Mouse (Mus musculus) v-Abl transformed pro-B cells (cell line): ENCODE results near the gene Stambpl1.

Source experiments
- in situ Hi-C, 2 experiments: fragments of 400-800 bp; cut with MboI; formaldehyde crosslinking; loops; one replicate each; pipeline ENCODE4 v1.15.1; 2025; ENCODE audit not compliant: unreplicated experiment in 2 of 2

The Stambpl1 gene

GRCm38 (mm10) chr19:34265604-34266193 is 73.7 kb downstream of the Stambpl1 start:
- in situ Hi-C loops, result no loop called here

DNA sequence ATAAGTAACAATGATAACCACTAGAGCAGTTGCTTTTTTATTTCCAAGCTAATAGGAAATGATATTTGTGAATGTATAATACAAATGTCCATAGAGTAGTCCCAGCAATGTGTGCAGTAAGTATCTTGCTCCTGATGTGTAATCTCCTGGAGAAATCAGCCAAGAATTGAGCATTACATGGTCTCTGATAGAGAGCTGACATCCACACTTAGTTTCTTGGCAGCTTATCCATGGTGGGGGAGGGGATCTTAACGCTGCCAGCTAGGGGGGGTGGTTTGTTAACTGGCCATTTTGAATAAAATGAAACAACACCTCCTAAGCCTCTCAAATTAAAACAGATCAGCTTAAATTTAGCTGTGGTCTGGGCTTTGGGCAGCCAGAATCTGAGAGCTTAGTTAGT is 77.0 kb downstream of the Stambpl1 start:
- in situ Hi-C loops, result no loop called here

GRCm38 (mm10) chr19:34270106-34270726 is 78.2 kb downstream of the Stambpl1 start:
- in situ Hi-C loops, result no loop called here

DNA sequence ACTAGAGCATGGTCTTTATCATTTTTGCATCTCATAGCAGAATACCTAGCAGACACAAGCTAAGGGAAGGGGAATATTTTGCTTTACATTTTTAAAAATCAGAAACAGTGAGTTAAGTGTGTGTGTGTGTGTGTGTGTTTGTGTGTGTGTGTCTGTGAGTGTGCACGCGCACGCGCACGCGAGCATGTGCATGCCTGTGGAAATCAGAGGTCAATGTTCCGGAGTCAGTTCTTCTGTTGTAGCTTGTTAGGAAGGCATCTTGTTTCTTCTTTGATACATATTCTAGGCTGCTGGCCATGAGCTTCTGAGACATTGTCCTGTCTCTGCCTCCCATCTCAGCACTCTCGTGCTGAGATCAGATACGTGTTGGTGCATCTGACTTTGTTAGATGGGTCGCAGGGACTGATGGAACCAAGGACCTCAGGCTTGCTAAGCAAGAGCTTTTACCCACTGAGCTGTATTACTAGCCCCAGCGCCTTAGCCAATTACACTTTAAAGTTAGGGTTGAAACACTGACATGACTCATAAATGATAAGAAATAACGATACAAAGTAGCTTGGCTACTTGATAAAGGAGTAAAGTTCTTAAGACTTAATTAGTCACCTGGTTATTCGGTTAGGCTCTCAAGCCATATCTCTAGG is 78.9 kb downstream of the Stambpl1 start:
- in situ Hi-C loops, result no loop called here

DNA sequence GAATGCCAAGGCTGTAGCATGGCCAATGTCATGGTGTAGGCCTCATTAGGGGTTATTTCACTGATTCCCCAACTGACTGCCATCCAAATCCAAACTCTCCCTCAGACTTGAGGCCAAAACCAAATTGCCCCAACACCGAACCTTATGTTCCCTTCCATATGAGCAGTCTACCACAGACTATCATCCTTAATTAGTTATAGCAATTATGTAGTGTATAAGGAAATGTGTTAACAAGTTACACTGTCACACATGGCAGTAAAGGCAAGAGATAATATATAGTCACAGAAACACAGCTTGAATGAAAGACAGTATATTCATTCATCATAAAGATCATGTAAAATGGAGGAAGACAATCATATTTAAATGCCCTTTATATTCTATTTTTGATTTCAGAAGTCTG is 81.0 kb downstream of the Stambpl1 start:
- in situ Hi-C loops, result no loop called here

DNA sequence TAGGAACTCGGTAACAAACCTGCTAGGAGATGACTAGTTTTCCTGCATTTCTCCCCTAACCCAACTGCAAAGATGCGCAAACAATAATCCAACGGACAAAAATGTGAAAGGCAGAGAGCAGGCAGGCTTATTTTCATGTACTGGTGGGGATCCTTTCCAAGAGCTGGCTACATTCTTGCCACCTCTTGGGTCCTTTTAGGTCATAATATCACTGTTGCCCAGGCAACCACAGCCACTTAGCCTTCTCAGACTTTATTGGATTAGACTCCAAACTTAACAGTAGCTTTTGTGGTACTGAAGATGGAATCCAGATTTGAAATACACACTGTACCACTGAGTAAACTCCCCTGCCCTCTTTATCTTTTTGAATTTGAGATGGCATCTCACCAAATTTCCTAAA is 86.0 kb downstream of the Stambpl1 start:
- in situ Hi-C loops, result no loop called here

DNA sequence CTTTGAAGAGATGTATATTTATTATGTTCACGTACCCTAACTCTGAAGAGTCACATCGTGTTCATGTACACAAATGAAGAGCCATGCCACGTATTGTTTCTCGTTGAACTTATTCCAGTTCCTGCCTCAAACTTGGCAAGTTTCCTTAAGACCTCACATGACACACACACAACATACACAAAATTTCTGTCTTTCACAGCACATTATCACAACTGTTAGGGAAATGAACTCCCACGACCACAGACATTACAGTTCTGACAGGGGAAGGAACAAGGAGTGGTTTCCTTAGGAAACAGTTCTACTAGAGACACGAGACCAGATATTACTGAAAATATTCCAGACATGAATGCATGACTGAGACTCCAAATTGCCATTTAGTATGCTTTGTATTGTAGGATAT is 91.6 kb downstream of the Stambpl1 start:
- in situ Hi-C loops, result no loop called here

DNA sequence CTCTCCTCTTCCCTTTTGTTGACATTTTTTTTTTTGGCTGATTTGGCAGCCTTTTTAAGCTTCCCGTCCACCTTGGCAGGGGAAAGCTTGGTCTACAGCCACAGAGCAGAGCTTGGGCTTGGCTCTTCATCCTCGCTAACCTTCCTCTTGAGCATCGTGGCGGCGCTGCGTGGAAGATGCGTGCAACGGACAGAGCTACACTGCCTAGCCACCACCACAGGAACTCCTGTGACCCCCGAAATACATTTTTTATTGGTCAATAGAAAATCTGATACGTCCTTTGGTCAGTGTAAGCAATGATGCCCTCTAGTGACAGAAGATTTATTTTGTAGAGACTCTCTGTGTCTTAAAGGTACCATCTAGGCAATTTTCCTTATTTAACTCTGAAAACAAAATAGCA is 92.4 kb downstream of the Stambpl1 start:
- in situ Hi-C loops, result no loop called here

DNA sequence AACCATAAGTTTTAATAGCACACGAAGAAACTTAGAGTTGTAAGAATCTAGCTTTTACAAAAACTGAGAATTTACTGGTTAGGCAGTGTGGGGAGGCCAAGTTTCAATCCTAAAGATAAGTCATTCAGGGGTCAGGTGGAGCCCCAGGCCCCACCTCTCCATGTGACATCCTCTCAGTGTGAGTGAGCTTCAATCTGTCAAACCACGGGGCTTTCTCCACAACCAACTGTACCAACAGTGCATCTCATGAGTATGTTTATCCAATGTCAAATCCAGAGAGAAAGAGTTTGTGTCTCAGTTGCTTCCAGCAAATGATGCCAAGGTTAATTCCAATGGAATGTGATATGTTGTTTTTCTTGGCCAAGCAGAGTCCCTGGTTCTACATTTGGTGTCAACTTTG is 92.8 kb downstream of the Stambpl1 start:
- in situ Hi-C loops, result loop anchor here in 1 of 2 experiments (5.0 kb wide), 1 partner anchor 43 kb away; no protein-coding TSS in a partner anchor

- in situ Hi-C loops, result loop anchor here in 1 of 2 experiments (5.0 kb wide), 1 partner anchor 45 kb away; no protein-coding TSS in a partner anchor
These were observed 95.2 kb downstream of the Stambpl1 start for GRCm38 (mm10) chr19:34287221-34287620.

DNA sequence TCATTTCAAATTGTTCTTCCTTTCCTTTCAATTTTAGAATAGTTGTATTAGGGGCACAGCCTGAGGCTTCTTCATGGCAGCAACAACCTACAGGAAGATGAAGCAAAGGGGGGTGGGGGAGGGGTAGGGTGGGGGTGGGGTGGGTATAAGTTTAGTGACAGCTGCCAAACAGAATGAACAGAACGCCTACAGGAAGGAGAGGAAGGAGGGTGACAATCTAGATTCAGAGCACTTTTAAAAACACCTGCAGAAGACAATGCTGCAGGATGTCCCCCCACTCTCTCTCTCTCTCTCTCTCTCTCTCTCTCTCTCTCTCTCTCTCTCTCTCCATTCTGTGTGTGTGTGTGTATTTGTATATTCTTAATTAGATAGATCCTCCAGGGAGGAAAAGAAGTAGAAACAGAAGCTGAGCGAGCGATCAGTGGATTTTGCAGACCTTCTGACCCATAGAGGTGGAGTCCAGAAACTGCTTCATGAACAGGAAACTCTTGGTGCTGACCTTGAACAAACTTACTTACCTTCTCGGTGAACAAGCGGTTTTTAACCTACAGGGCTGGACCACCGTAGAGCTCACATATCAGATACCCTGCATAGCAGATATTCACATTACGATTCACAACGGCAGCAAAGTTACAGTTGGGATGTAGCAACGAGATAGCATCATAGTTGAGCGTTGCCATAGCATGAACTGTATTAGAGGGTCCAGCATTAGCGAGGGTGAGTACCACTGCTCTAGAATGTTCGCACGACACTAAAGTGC is 95.8 kb downstream of the Stambpl1 start:
- in situ Hi-C loops, result loop anchor here in 1 of 2 experiments (5.0 kb wide), 1 partner anchor 46 kb away; no protein-coding TSS in a partner anchor

- in situ Hi-C loops, result loop anchor here in 1 of 2 experiments (5.0 kb wide), 1 partner anchor 46 kb away; no protein-coding TSS in a partner anchor
These were observed 96.7 kb downstream of the Stambpl1 start for GRCm38 (mm10) chr19:34288696-34289095.
